Mouse (Mus musculus): ENCODE data around the gene Arhgap8. TPM values are rescaled to one million over a fixed set of nuclear protein-coding genes. Genes with fewer than 3 reads are reported as not detected.
A peak's percentile ranks its signal among the peaks of the same experiment; 100 is the strongest.

The Arhgap8 gene
- total RNA-seq, 1 experiment, result 11.6 TPM

DNA sequence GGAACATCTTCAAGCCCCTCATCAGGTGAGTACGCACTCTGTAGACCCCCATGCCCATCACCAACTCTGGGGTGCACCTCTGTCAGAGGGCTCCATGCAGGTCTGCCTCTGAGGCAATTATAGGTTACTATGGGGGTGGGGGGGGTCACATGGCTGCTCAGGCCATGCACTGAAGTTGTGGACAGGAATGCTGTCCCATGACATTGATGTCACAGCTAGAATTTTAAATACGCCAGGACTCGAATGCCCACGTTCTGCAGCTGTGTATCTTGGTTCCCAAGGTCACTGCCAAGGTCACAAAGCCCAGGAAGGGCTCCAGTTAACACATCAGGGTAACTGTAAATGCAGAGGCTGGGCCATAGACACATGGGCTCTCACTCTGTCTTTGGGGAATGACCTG lies 26.0 kb downstream of the Arhgap8 start:
- DNase-seq (ENCODE audit: low read depth, low spot score), result no peak
- H3K36me3 ChIP-seq (ENCODE audit: control insufficient read depth, insufficient read depth, low read length, poor library complexity, severe bottlenecking), result peaks cover 11% of the 10 kb centered on the region; the same call in 1 of the 2 replicates
- TF ChIP-seq HCFC1 (IDR thresholded peaks at IDR 0.05; ENCODE audit: borderline replicate concordance, insufficient read depth, low read length) (no peak), ZC3H11A (IDR thresholded peaks at IDR 0.05; ENCODE audit: borderline replicate concordance, low read depth, low read length) (no peak), CHD2 (IDR thresholded peaks at IDR 0.05; ENCODE audit: low read depth, low read length) (no peak), MAFK (IDR thresholded peaks at IDR 0.05; ENCODE audit: insufficient read depth, low read depth, low read length) (no peak), ZNF384 (IDR thresholded peaks at IDR 0.05; ENCODE audit: low read depth, low read length) (no peak)
- peaks cover 0 to 17% of the 10 kb centered on the region in 2 experiments; a peak in 2 of 4 replicates for H3K4me1 ChIP-seq (ENCODE audit: control insufficient read depth in 2 of 2, insufficient read depth in 2 of 2, low read length in 2 of 2, poor library complexity in 1 of 2)
- no peaks in the 10 kb centered on the region for H3K9me3 ChIP-seq (ENCODE audit: control insufficient read depth, insufficient read depth, low read depth, low read length)
- no peak overlapping the region for H3K9ac ChIP-seq (ENCODE audit: insufficient read depth, low read depth, low read length, poor library complexity, severe bottlenecking)
- in situ Hi-C loops (cut with MboI; ENCODE audit: low sequenced_read_pairs in 2 of 2, unreplicated experiment in 2 of 2), result no loop called here
- H3K4me3 ChIP-seq (ENCODE audit: insufficient read depth in 1 of 2, low read depth in 1 of 2, low read length in 2 of 2, poor library complexity in 1 of 2, severe bottlenecking in 1 of 2), result no peak overlapping the region
- no peak overlapping the region for H3K27ac ChIP-seq (ENCODE audit: insufficient read depth, low read depth, low read length, poor library complexity, severe bottlenecking)

- H3K36me3 ChIP-seq (ENCODE audit: control insufficient read depth, insufficient read depth, low read length, poor library complexity, severe bottlenecking), result peaks cover 12% of the 10 kb centered on the region; the same call in 1 of the 2 replicates
Measured at GRCm38 (mm10) chr15:84754987-84755386, 35.1 kb downstream of the Arhgap8 start.

DNA sequence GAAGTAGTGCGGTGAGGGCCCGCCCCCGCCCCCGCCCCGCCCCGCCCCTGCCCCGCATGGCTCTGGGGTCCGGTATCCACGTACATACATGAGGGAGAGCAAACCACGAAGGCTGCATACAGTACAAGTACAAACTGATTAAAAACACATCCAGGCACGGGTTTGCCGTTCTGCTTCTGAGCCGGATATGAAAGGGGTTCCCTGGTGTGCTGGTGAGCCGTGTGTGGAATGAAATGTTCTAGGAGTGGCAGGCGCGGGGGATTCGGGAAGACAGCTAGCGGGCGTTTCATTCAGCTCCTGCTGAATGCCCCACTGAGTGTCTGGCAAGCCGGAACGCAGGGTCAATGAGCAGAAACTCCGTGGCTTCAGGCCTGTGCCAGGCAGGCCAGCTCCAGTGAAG lies 36.6 kb downstream of the Arhgap8 start:
- no peak for DNase-seq (ENCODE audit: low read depth, low spot score)
- peak overlapping the region; percentile 61; the same call in 1 of the 2 replicates for H3K9ac ChIP-seq (ENCODE audit: insufficient read depth, low read depth, low read length, poor library complexity, severe bottlenecking)

More at GRCm38 (mm10) chr15:84754987-84755386, 35.1 kb downstream of the Arhgap8 start:
- Histone ChIP-seq H3K9me3 (ENCODE audit: control insufficient read depth, insufficient read depth, low read depth, low read length) (no peaks in the 10 kb centered on the region), H3K4me1 (ENCODE audit: control insufficient read depth in 2 of 2, insufficient read depth in 2 of 2, low read length in 2 of 2, poor library complexity in 1 of 2) (peaks cover 0 to 4% of the 10 kb centered on the region in 2 experiments; a peak in 2 of 4 replicates), H3K27ac (ENCODE audit: insufficient read depth, low read depth, low read length, poor library complexity, severe bottlenecking) (no peak overlapping the region), H3K9ac (ENCODE audit: insufficient read depth, low read depth, low read length, poor library complexity, severe bottlenecking) (no peak overlapping the region), H3K4me3 (ENCODE audit: insufficient read depth in 1 of 2, low read depth in 1 of 2, low read length in 2 of 2, poor library complexity in 1 of 2, severe bottlenecking in 1 of 2) (no peak overlapping the region)
- TF ChIP-seq ZC3H11A (IDR thresholded peaks at IDR 0.05; ENCODE audit: borderline replicate concordance, low read depth, low read length) (peak; percentile 67; the same call in 1 of the 2 replicates), HCFC1 (IDR thresholded peaks at IDR 0.05; ENCODE audit: borderline replicate concordance, insufficient read depth, low read length) (no peak)
- in situ Hi-C loops (cut with MboI; ENCODE audit: low sequenced_read_pairs in 2 of 2, unreplicated experiment in 2 of 2), result no loop called here
- DNase-seq (ENCODE audit: low read depth, low spot score), result peak; percentile 70

GRCm38 (mm10) chr15:84758493-84758892 lies 38.6 kb downstream of the Arhgap8 start:
- no peak for TF ChIP-seq ZC3H11A (IDR thresholded peaks at IDR 0.05; ENCODE audit: borderline replicate concordance, low read depth, low read length)
- no peak for TF ChIP-seq CHD2 (IDR thresholded peaks at IDR 0.05; ENCODE audit: low read depth, low read length)
- no peak for TF ChIP-seq MAFK (IDR thresholded peaks at IDR 0.05; ENCODE audit: insufficient read depth, low read depth, low read length)
- no peak for TF ChIP-seq HCFC1 (IDR thresholded peaks at IDR 0.05; ENCODE audit: borderline replicate concordance, insufficient read depth, low read length)
- no peak for TF ChIP-seq ZNF384 (IDR thresholded peaks at IDR 0.05; ENCODE audit: low read depth, low read length)
- H3K4me3 ChIP-seq (ENCODE audit: insufficient read depth in 1 of 2, low read depth in 1 of 2, low read length in 2 of 2, poor library complexity in 1 of 2, severe bottlenecking in 1 of 2), result no peak overlapping the region
- in situ Hi-C loops (cut with MboI; ENCODE audit: low sequenced_read_pairs in 2 of 2, unreplicated experiment in 2 of 2), result no loop called here
- DNase-seq (ENCODE audit: low read depth, low spot score), result peak; percentile 54
- peaks cover 0 to 7% of the 10 kb centered on the region in 2 experiments; a peak in 2 of 4 replicates for H3K4me1 ChIP-seq (ENCODE audit: control insufficient read depth in 2 of 2, insufficient read depth in 2 of 2, low read length in 2 of 2, poor library complexity in 1 of 2)
- peaks cover 6% of the 10 kb centered on the region; the same call in 1 of the 2 replicates for H3K36me3 ChIP-seq (ENCODE audit: control insufficient read depth, insufficient read depth, low read length, poor library complexity, severe bottlenecking)
- H3K27ac ChIP-seq (ENCODE audit: insufficient read depth, low read depth, low read length, poor library complexity, severe bottlenecking), result no peak overlapping the region
- H3K9me3 ChIP-seq (ENCODE audit: control insufficient read depth, insufficient read depth, low read depth, low read length), result no peaks in the 10 kb centered on the region
- no peak overlapping the region for H3K9ac ChIP-seq (ENCODE audit: insufficient read depth, low read depth, low read length, poor library complexity, severe bottlenecking)

More for the DNA sequence above, 36.6 kb downstream of the Arhgap8 start:
- in situ Hi-C loops (cut with MboI; ENCODE audit: low sequenced_read_pairs in 2 of 2, unreplicated experiment in 2 of 2), result no loop called here
- Histone ChIP-seq H3K9me3 (ENCODE audit: control insufficient read depth, insufficient read depth, low read depth, low read length) (no peaks in the 10 kb centered on the region), H3K4me3 (ENCODE audit: insufficient read depth in 1 of 2, low read depth in 1 of 2, low read length in 2 of 2, poor library complexity in 1 of 2, severe bottlenecking in 1 of 2) (peak overlapping the region; percentile 37 to 49; a peak in 3 of 4 replicates), H3K36me3 (ENCODE audit: control insufficient read depth, insufficient read depth, low read length, poor library complexity, severe bottlenecking) (peaks cover 12% of the 10 kb centered on the region; the same call in 1 of the 2 replicates), H3K4me1 (ENCODE audit: control insufficient read depth in 2 of 2, insufficient read depth in 2 of 2, low read length in 2 of 2, poor library complexity in 1 of 2) (peaks cover 0 to 4% of the 10 kb centered on the region in 2 experiments; a peak in 2 of 4 replicates), H3K27ac (ENCODE audit: insufficient read depth, low read depth, low read length, poor library complexity, severe bottlenecking) (no peak overlapping the region)
- TF ChIP-seq HCFC1 (IDR thresholded peaks at IDR 0.05; ENCODE audit: borderline replicate concordance, insufficient read depth, low read length) (no peak), MAFK (IDR thresholded peaks at IDR 0.05; ENCODE audit: insufficient read depth, low read depth, low read length) (no peak), CHD2 (IDR thresholded peaks at IDR 0.05; ENCODE audit: low read depth, low read length) (no peak), ZNF384 (IDR thresholded peaks at IDR 0.05; ENCODE audit: low read depth, low read length) (no peak), ZC3H11A (IDR thresholded peaks at IDR 0.05; ENCODE audit: borderline replicate concordance, low read depth, low read length) (no peak)
